ENCODE assay signal across 9 mouse cellular contexts in genomic region chr14:55884166-55884565, GRCm38 (mm10). TPM values are rescaled to one million over a fixed set of nuclear protein-coding genes. Genes with fewer than 3 reads are reported as not detected.
DNase-seq lines count a peak whose midpoint lies in the region; ATAC-seq and TF ChIP-seq lines count a peak whose summit lies in the region.
"Had no signal": no experiment of that assay in that cellular context is flagged by ENCODE, and none has a peak within 500 bp of the region (broad histone marks: within the 10 kb centered on the region; RNA-seq: fewer than 3 reads in every experiment).

Cbln3 (minus strand) TSS chr14:55884392.

- H3K79me2 ChIP-seq in myocyte (ENCODE audit: control insufficient read depth, insufficient read depth) = no peaks in the 10 kb centered on the region

- peak; percentile 95 for DNase-seq in left cerebral cortex, postnatal 4 days
- no peak for DNase-seq in left cerebral cortex, postnatal 25 days (ENCODE audit: low spot score in 2 of 2)
- peak; percentile 83 for DNase-seq in brain, embryonic 14.5 days (ENCODE audit: low read depth)
- peak; percentile 16 for DNase-seq in forebrain, postnatal 0 days
- peak; percentile 42 for DNase-seq in hindbrain, embryonic 14.5 days (ENCODE audit: low spot score)
- no peak for DNase-seq in frontal cortex, adult 2 months (ENCODE audit: extremely low spot score in 1 of 2, low spot score in 1 of 2)

- H3K4me1 ChIP-seq in forebrain, postnatal 0 days (ENCODE audit: insufficient read depth) = peaks cover 10% of the 10 kb centered on the region
- H3K4me1 ChIP-seq in hindbrain, embryonic 14.5 days (replicated peaks; ENCODE audit: control insufficient read depth, insufficient read depth, low read length) = peaks cover 10% of the 10 kb centered on the region
- H3K4me1 ChIP-seq in liver, embryonic 12.5 days = peaks cover 57% of the 10 kb centered on the region

- H3K4me2 ChIP-seq in forebrain, postnatal 0 days (ENCODE audit: low read depth) = peak within 1 kb of the TSS; percentile 88
- peak within 1 kb of the TSS; percentile 71 for H3K4me2 ChIP-seq in hindbrain, embryonic 14.5 days (replicated peaks)
- peak within 1 kb of the TSS; percentile 88 for H3K4me2 ChIP-seq in liver, embryonic 12.5 days
- peak within 1 kb of the TSS; percentile 81 for H3K4me2 ChIP-seq in myocyte (ENCODE audit: low read depth)

- 28% methylated on average over 4 of the region's 4 CpGs for WGBS in forebrain, postnatal 0 days
- WGBS in hindbrain, embryonic 14.5 days = 36% methylated on average over 4 of the region's 4 CpGs
- WGBS in liver, embryonic 12.5 days (ENCODE audit: insufficient replicate concordance) = 45% methylated on average over 4 of the region's 4 CpGs

- H3K4me3 ChIP-seq in forebrain, postnatal 0 days (ENCODE audit: low read depth, low read length) = peak within 1 kb of the TSS; percentile 80
- peak within 1 kb of the TSS; percentile 72 for H3K4me3 ChIP-seq in hindbrain, embryonic 14.5 days (replicated peaks; ENCODE audit: low read length)
- peak within 1 kb of the TSS; percentile 81 for H3K4me3 ChIP-seq in liver, embryonic 12.5 days
- peak within 1 kb of the TSS; percentile 86 for H3K4me3 ChIP-seq in myocyte

- TF ChIP-seq POLR2A in brain, embryonic 14.5 days (IDR thresholded peaks at IDR 0.05; ENCODE audit: borderline replicate concordance, extremely low read depth, insufficient read depth, insufficient read length, poor library complexity, severe bottlenecking) = no peak
- TF ChIP-seq POLR2A in myocyte (IDR thresholded peaks at IDR 0.05; ENCODE audit: insufficient read length, low read depth) = no peak

- peak within 1 kb of the TSS; percentile 67 for H3ac ChIP-seq in myocyte (ENCODE audit: control insufficient read depth, insufficient read length)

- no peaks in the 10 kb centered on the region for H3K9me3 ChIP-seq in forebrain, postnatal 0 days (ENCODE audit: low read length)
- H3K9me3 ChIP-seq in hindbrain, embryonic 14.5 days (ENCODE audit: control insufficient read depth, low read length) = no peaks in the 10 kb centered on the region
- no peaks in the 10 kb centered on the region for H3K9me3 ChIP-seq in liver, embryonic 12.5 days (replicated peaks)

- H3K9ac ChIP-seq in forebrain, postnatal 0 days = peak within 1 kb of the TSS; percentile 87
- peak within 1 kb of the TSS; percentile 75 for H3K9ac ChIP-seq in hindbrain, embryonic 14.5 days
- H3K9ac ChIP-seq in liver, embryonic 12.5 days = peak within 1 kb of the TSS; percentile 96

- peak within 1 kb of the TSS; percentile 78 for H3K27ac ChIP-seq in forebrain, postnatal 0 days (ENCODE audit: low read depth, low read length)
- peak within 1 kb of the TSS; percentile 71 for H3K27ac ChIP-seq in hindbrain, embryonic 14.5 days
- peak within 1 kb of the TSS; percentile 93 for H3K27ac ChIP-seq in liver, embryonic 12.5 days

- no peaks in the 10 kb centered on the region for H3K27me3 ChIP-seq in forebrain, postnatal 0 days (ENCODE audit: insufficient read depth, low read length)
- no peaks in the 10 kb centered on the region for H3K27me3 ChIP-seq in hindbrain, embryonic 14.5 days (ENCODE audit: control insufficient read depth, insufficient read depth, low read length)
- H3K27me3 ChIP-seq in liver, embryonic 12.5 days (replicated peaks) = no peaks in the 10 kb centered on the region
- no peaks in the 10 kb centered on the region for H3K27me3 ChIP-seq in myocyte (ENCODE audit: control insufficient read depth, insufficient read depth, insufficient read length)

- intact Hi-C loops in left cerebral cortex, postnatal 4 days (cut with DNase I) = no loop called here
- intact Hi-C loops in left cerebral cortex, postnatal 25 days (cut with DNase I) = no loop called here

- peaks cover 21% of the 10 kb centered on the region for H3K36me3 ChIP-seq in forebrain, postnatal 0 days (ENCODE audit: insufficient read depth)
- peaks cover 22% of the 10 kb centered on the region for H3K36me3 ChIP-seq in hindbrain, embryonic 14.5 days (replicated peaks; ENCODE audit: control insufficient read depth, insufficient read depth)
- peaks cover 33% of the 10 kb centered on the region for H3K36me3 ChIP-seq in liver, embryonic 12.5 days
- H3K36me3 ChIP-seq in myocyte (ENCODE audit: control insufficient read depth, insufficient read depth) = peaks cover 18% of the 10 kb centered on the region

- TF ChIP-seq CTCF in brain, embryonic 14.5 days (IDR thresholded peaks at IDR 0.05; ENCODE audit: borderline replicate concordance, extremely low read depth, insufficient read depth, insufficient read length) = no peak
- TF ChIP-seq CTCF in forebrain, postnatal 0 days (IDR thresholded peaks at IDR 0.05; ENCODE audit: low read depth) = no peak

- ATAC-seq in forebrain, postnatal 0 days = peak; percentile 17
- peak; percentile 18; the same call in 1 of the 2 replicates for ATAC-seq in hindbrain, embryonic 14.5 days (ENCODE audit: low FRiP score)
- no peak for ATAC-seq in liver, embryonic 12.5 days

TF ChIP-seq in myocyte, 11 proteins besides CTCF, POLR2A, EP300 and RAD21:
- no peak for TF ChIP-seq POLR2AphosphoS2 (IDR thresholded peaks at IDR 0.05; ENCODE audit: insufficient read length, low read depth)
- no peak for TF ChIP-seq TCF12 (IDR thresholded peaks at IDR 0.05; ENCODE audit: insufficient read depth, poor library complexity, severe bottlenecking)

RNA-seq across cellular contexts. Expression of gene Cbln3, which starts in this region (rescaled TPM):
- total RNA-seq in left cerebral cortex, postnatal 4 days (2021) = under 1 TPM; 0.44 to 0.74 TPM
- total RNA-seq in left cerebral cortex, postnatal 25 days (2021) = under 1 TPM; 0.14 to 0.25 TPM
- 0.43 and 0.51 TPM in 2 replicates for polyA plus RNA-seq in brain, embryonic 14.5 days (2012; rRNA removed)
- total RNA-seq in forebrain, postnatal 0 days (2014; rRNA removed) = 0.29 and 0.46 TPM in 2 replicates
- polyA plus RNA-seq in forebrain, postnatal 0 days (2015; fragmentation: Nextera tagmentation; extraction: Ambion mirVana) = 0.24 and 0.33 TPM in 2 replicates
- polyA plus RNA-seq in hindbrain, embryonic 14.5 days (2014; fragmentation: Nextera tagmentation; extraction: Ambion mirVana) = 0.51 and 0.56 TPM in 2 replicates
- polyA plus RNA-seq in liver, embryonic 12.5 days (2016; fragmentation: Nextera tagmentation; extraction: Ambion mirVana) = 0.25 TPM in 2 replicates
- 0.28 TPM for polyA plus RNA-seq in myocyte (2012; fragmentation: generic; extraction: Trizol)
- 0.25 and 0.26 TPM in 2 replicates for polyA plus RNA-seq in frontal cortex, adult 2 months (2012; rRNA removed)
- total RNA-seq: neutrophil, adult 5-6 weeks had no signal

Comparison
In these comparisons a context has a peak if more than half of its experiments do, and no peak if none do; other contexts are left out.
1. Peak in DNase-seq in left cerebral cortex, postnatal 4 days; RNA of the gene not detected or under 1 TPM.
2. Peak in DNase-seq in brain, embryonic 14.5 days; RNA of the gene not detected or under 1 TPM.
3. Peak in DNase-seq, ATAC-seq, H3K4me3 ChIP-seq, H3K27ac ChIP-seq, H3K9ac ChIP-seq and H3K4me2 ChIP-seq in forebrain, postnatal 0 days; RNA of the gene not detected or under 1 TPM.
4. Peak in DNase-seq, ATAC-seq, H3K4me3 ChIP-seq, H3K27ac ChIP-seq, H3K9ac ChIP-seq and H3K4me2 ChIP-seq in hindbrain, embryonic 14.5 days; RNA of the gene not detected or under 1 TPM.